Mouse (Mus musculus): ENCODE results near the gene Ubald1. TPM values are rescaled to one million over a fixed set of nuclear protein-coding genes. Genes with fewer than 3 reads are reported as not detected.

Gene Ubald1
- polyA plus RNA-seq, 1 experiment = 39.2 TPM

DNA sequence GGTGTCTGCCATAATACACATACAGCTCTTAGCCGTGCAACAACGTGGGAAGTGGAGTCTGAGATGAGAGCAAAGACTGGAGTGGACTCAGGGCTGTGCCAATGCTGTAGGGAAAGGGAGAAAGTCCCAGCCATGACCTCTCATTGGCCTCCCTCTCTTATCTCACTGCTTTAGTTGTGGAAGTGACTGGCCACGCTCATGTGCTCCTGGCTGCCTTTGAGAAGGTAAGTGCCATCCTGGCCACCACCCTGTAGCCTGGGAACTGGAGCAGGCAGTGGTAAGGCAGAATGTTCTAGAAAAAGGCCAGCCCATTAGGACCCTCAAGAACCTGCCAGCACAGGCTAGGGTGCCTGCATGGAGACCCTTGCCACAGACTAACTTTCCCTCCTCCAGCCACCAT, 35.8 kb upstream of the Ubald1 start:
- no peak for TF ChIP-seq POLR2A (IDR thresholded peaks at IDR 0.05; ENCODE audit: low read depth, low read length)
- no peak for TF ChIP-seq CTCF (conservative IDR thresholded peaks at IDR 0.05; ENCODE audit: insufficient read depth, insufficient read length, low read depth, low read length)
- H3K4me1 ChIP-seq (ENCODE audit: control insufficient read depth, insufficient read depth, low read length) = peaks cover 12% of the 10 kb centered on the region; the same call in 1 of the 2 replicates
- no peak overlapping the region for H3K4me3 ChIP-seq (ENCODE audit: insufficient read depth, low read depth, low read length)
- WGBS = 86% methylated on average over 3 of the region's 3 CpGs
- no peak overlapping the region for H3K27ac ChIP-seq (ENCODE audit: insufficient read depth, low read depth, low read length)
- H3K27me3 ChIP-seq (replicated peaks; ENCODE audit: control insufficient read depth, insufficient read depth, low read length) = no peaks in the 10 kb centered on the region
- DNase-seq = no peak
- peaks cover 5% of the 10 kb centered on the region; the same call in 1 of the 2 replicates for H3K36me3 ChIP-seq (ENCODE audit: control insufficient read depth, insufficient read depth, low read length)

DNA sequence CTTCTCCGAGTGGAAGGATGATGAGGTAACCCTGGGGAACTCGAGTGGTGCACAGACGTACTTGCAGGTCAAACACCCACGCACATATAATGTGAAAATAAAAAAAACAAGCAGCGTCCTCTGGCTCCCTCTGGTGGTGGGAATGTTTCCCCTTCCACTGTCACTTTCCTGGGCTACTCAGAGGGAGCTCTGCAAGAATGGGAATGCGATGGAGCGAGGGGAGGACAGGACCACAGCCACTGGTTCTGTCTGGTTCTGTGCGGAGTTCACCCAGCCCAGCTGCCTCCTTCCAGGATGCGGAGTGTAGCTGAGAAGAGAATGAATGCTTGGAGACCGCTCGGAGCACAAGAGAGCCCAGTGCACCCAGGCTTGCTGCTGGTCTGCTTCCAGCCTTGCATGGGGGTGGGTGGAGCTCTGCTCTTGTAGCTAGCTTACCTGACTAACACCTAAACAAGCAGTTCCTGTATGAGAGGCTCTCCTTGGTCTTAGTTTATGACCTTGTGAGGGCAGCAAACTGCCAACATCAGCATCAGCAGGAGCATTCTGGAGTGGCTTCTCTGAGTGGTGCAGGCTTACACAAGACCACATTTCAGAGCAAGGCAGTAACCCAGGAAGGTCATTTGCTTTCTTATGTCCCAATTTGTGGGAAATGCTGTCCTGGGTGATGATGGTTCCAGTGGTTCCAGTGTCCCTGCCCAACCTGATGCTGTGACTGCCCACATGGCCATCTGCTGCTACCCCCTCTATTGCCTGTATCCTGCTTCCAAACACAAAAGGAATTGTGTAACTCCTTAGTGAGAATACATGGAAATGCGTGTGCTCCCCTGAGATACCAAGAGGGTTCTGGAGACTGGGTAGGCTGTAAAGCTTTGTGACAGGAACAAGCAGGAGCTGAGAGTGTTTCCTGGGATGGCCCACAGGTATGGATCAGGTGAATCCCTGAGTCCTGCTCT, 33.9 kb upstream of the Ubald1 start:
- peaks cover 12% of the 10 kb centered on the region; the same call in 1 of the 2 replicates for H3K4me1 ChIP-seq (ENCODE audit: control insufficient read depth, insufficient read depth, low read length)
- no peak overlapping the region for H3K4me3 ChIP-seq (ENCODE audit: insufficient read depth, low read depth, low read length)
- DNase-seq = peak; percentile 91
- H3K36me3 ChIP-seq (ENCODE audit: control insufficient read depth, insufficient read depth, low read length) = peaks cover 3% of the 10 kb centered on the region
- H3K27ac ChIP-seq (ENCODE audit: insufficient read depth, low read depth, low read length) = peak overlapping the region; percentile 77
- TF ChIP-seq POLR2A (IDR thresholded peaks at IDR 0.05; ENCODE audit: low read depth, low read length) (no peak), CTCF (conservative IDR thresholded peaks at IDR 0.05; ENCODE audit: insufficient read depth, insufficient read length, low read depth, low read length) (peak; percentile 87)
- H3K27me3 ChIP-seq (replicated peaks; ENCODE audit: control insufficient read depth, insufficient read depth, low read length) = no peaks in the 10 kb centered on the region
- WGBS = 23% methylated on average over 12 of the region's 12 CpGs

DNA sequence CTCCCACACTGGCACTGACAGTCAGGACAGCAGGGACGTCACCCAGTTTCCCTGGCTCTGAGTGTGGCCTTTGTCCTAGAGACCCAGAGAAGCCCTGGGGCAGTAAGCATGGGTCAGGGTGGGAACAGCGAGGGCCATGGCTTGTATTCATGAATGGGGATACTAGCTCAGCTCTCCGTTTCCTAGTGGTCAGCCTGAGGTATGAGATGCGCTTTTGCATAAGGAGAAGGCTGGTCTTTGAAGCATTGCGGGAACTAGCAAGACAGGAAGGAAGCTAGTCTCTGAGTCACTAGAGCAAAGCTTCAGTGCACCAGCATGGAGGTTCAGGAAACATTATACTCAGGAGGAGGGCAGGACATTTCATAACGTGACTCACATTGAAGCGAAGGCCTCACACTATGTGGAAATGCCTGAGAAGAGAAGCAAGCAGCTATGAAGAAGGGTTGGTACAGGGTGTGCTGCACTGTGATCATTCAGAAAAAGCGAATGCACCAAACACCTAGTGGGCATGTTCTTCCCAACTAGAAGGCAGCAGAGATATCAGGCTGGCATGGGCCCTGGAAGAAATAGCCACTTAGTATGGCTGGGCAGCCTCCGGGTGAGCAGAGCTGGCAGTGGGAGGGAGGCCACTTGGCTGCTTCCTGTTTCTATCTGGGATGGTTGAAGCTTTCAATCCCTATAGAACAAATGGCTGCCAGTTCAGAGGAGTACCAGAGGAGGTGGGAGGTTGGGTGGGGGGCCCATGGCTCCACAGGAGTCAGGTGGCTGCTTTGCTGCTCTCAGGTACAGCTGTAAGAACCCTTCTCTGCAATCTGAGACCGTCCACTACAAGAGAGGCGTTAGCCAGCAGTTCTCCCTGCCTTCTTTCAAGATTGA, 33.0 kb upstream of the Ubald1 start:
- Histone ChIP-seq H3K36me3 (ENCODE audit: control insufficient read depth, insufficient read depth, low read length) (peaks cover 3% of the 10 kb centered on the region), H3K27me3 (replicated peaks; ENCODE audit: control insufficient read depth, insufficient read depth, low read length) (no peaks in the 10 kb centered on the region), H3K27ac (ENCODE audit: insufficient read depth, low read depth, low read length) (peak overlapping the region; percentile 57), H3K4me3 (ENCODE audit: insufficient read depth, low read depth, low read length) (no peak overlapping the region), H3K4me1 (ENCODE audit: control insufficient read depth, insufficient read depth, low read length) (peaks cover 12% of the 10 kb centered on the region; the same call in 1 of the 2 replicates)
- DNase-seq = peak; percentile 32
- TF ChIP-seq CTCF (conservative IDR thresholded peaks at IDR 0.05; ENCODE audit: insufficient read depth, insufficient read length, low read depth, low read length) (no peak), POLR2A (IDR thresholded peaks at IDR 0.05; ENCODE audit: low read depth, low read length) (no peak)
- whole genome bisulfite sequencing = 38% methylated on average over 11 of the region's 11 CpGs

DNA sequence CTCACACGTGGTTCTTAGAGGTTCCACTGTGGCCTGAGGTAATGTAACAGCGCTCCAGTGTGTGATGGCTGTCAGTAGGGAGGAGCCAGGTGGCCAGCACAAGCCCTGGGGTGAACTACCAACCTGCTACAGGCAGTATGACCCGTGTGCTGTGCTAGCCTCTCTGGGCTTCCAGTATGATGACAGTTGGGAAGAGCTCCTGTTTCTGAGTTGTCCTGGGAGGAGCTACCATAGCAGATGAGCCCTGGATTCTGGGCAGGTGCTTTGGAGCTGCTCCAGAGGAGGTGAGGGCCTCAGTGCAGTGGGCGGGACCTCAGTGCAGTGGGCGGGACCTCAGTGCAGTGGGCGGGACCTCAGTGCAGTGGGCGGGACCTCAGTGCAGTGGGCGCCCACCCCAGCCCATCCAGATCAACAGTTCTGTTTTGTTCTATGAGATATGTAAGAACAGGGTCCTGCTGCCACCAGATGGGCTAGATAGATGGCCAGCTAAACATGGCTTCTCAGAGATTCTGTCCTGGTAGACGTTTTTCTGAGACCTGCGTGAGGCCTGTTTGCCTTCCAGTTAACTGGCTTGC, 32.0 kb upstream of the Ubald1 start:
- DNase-seq = peak; percentile 49
- H3K27ac ChIP-seq (ENCODE audit: insufficient read depth, low read depth, low read length) = peak overlapping the region; percentile 31; the same call in 1 of the 2 replicates
- no peak for TF ChIP-seq CTCF (conservative IDR thresholded peaks at IDR 0.05; ENCODE audit: insufficient read depth, insufficient read length, low read depth, low read length)
- TF ChIP-seq POLR2A (IDR thresholded peaks at IDR 0.05; ENCODE audit: low read depth, low read length) = no peak
- peaks cover 17% of the 10 kb centered on the region; the same call in 1 of the 2 replicates for H3K4me1 ChIP-seq (ENCODE audit: control insufficient read depth, insufficient read depth, low read length)
- no peaks in the 10 kb centered on the region for H3K27me3 ChIP-seq (replicated peaks; ENCODE audit: control insufficient read depth, insufficient read depth, low read length)
- H3K4me3 ChIP-seq (ENCODE audit: insufficient read depth, low read depth, low read length) = no peak overlapping the region
- peaks cover 3% of the 10 kb centered on the region for H3K36me3 ChIP-seq (ENCODE audit: control insufficient read depth, insufficient read depth, low read length)
- 80% methylated on average over 10 of the region's 10 CpGs for WGBS

- no peaks in the 10 kb centered on the region for H3K27me3 ChIP-seq (replicated peaks; ENCODE audit: control insufficient read depth, insufficient read depth, low read length)
- H3K27ac ChIP-seq (ENCODE audit: insufficient read depth, low read depth, low read length) = no peak overlapping the region
- H3K36me3 ChIP-seq (ENCODE audit: control insufficient read depth, insufficient read depth, low read length) = peaks cover 1% of the 10 kb centered on the region
- DNase-seq = no peak
- 95% methylated on average over 8 of the region's 8 CpGs for WGBS
- TF ChIP-seq POLR2A (IDR thresholded peaks at IDR 0.05; ENCODE audit: low read depth, low read length) (no peak), CTCF (conservative IDR thresholded peaks at IDR 0.05; ENCODE audit: insufficient read depth, insufficient read length, low read depth, low read length) (no peak)
- no peak overlapping the region for H3K4me3 ChIP-seq (ENCODE audit: insufficient read depth, low read depth, low read length)
- H3K4me1 ChIP-seq (ENCODE audit: control insufficient read depth, insufficient read depth, low read length) = peaks cover 21% of the 10 kb centered on the region; the same call in 1 of the 2 replicates
These were observed 30.6 kb upstream of the Ubald1 start for GRCm38 (mm10) chr16:4910758-4911157.

DNA sequence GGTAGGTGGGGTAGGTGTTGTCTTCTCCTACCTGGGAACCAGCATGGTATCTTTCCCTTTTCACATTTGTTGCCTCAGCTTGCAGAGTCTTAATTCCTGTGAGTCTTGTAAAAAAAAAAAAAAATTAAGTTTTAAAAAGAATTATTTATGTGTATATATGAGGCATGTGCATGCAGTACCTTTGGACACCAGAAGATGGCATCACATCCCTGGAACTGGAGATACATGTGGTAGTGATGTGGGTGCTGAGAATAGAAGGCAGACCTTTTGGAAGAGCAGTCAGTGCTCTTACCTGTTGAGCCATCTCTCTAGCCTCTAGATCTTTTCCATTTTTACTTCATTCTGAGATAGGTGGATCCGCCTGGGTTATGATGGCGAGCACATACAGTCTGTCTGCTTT, 29.6 kb upstream of the Ubald1 start:
- no peak for TF ChIP-seq POLR2A (IDR thresholded peaks at IDR 0.05; ENCODE audit: low read depth, low read length)
- 0 out of 2 replicates have a peak, but pooled peaks have one; percentile 25 for TF ChIP-seq CTCF (conservative IDR thresholded peaks at IDR 0.05; ENCODE audit: insufficient read depth, insufficient read length, low read depth, low read length)
- Histone ChIP-seq H3K27me3 (replicated peaks; ENCODE audit: control insufficient read depth, insufficient read depth, low read length) (no peaks in the 10 kb centered on the region), H3K4me3 (ENCODE audit: insufficient read depth, low read depth, low read length) (no peak overlapping the region), H3K36me3 (ENCODE audit: control insufficient read depth, insufficient read depth, low read length) (peaks cover 1% of the 10 kb centered on the region), H3K27ac (ENCODE audit: insufficient read depth, low read depth, low read length) (no peak overlapping the region), H3K4me1 (ENCODE audit: control insufficient read depth, insufficient read depth, low read length) (peaks cover 28% of the 10 kb centered on the region; the same call in 1 of the 2 replicates)
- 98% methylated on average over 2 of the region's 2 CpGs for WGBS
- DNase-seq = no peak

All from kidney, adult 2 months (tissue).